11 mouse cellular contexts compared by ENCODE assay signal in genomic region chr8:82401059-82401458, GRCm38 (mm10). TPM values are rescaled to one million over a fixed set of nuclear protein-coding genes. Genes with fewer than 3 reads are reported as not detected.
DNase-seq lines count a peak whose midpoint lies in the region; ATAC-seq and TF ChIP-seq lines count a peak whose summit lies in the region.
"Had no signal": no experiment of that assay in that cellular context is flagged by ENCODE, and none has a peak within 500 bp of the region (broad histone marks: within the 10 kb centered on the region; RNA-seq: fewer than 3 reads in every experiment).

No protein-coding gene starts in this region.

- ATAC-seq in lung, embryonic 15.5 days (ENCODE audit: borderline replicate concordance, extremely low read depth, low FRiP score, low TSS enrichment) = no peak
- ATAC-seq in intestine, embryonic 15.5 days = no peak
- no peak for ATAC-seq in stomach, embryonic 15.5 days (ENCODE audit: insufficient read depth, low FRiP score, low read depth)

- no peaks in the 10 kb centered on the region for H3K9me3 ChIP-seq in lung, embryonic 15.5 days
- no peaks in the 10 kb centered on the region for H3K9me3 ChIP-seq in intestine, embryonic 15.5 days
- no peaks in the 10 kb centered on the region for H3K9me3 ChIP-seq in stomach, embryonic 15.5 days

- TF ChIP-seq CTCF in heart, adult 2 months (IDR thresholded peaks at IDR 0.05) = no peak

- H3K79me2 ChIP-seq in heart, adult 2 months (replicated peaks; ENCODE audit: control insufficient read depth, insufficient read depth, low read length) = peaks cover 8% of the 10 kb centered on the region

- H3K4me2 ChIP-seq in lung, embryonic 15.5 days = peak overlapping the region; percentile 72
- H3K4me2 ChIP-seq in intestine, embryonic 15.5 days (replicated peaks) = peak overlapping the region; percentile 85
- H3K4me2 ChIP-seq in stomach, embryonic 15.5 days = peak overlapping the region; percentile 16; the same call in 1 of the 2 replicates

- H3K27me3 ChIP-seq in heart, adult 2 months (ENCODE audit: control insufficient read depth, insufficient read depth, low read length) = no peaks in the 10 kb centered on the region
- H3K27me3 ChIP-seq in lung, embryonic 15.5 days = no peaks in the 10 kb centered on the region
- no peaks in the 10 kb centered on the region for H3K27me3 ChIP-seq in intestine, embryonic 15.5 days (replicated peaks)
- H3K27me3 ChIP-seq in stomach, embryonic 15.5 days (replicated peaks) = no peaks in the 10 kb centered on the region

- H3K36me3 ChIP-seq in heart, adult 2 months (ENCODE audit: control insufficient read depth, insufficient read depth, low read length) = peaks cover 18% of the 10 kb centered on the region
- H3K36me3 ChIP-seq in lung, embryonic 15.5 days = no peaks in the 10 kb centered on the region
- H3K36me3 ChIP-seq in intestine, embryonic 15.5 days = no peaks in the 10 kb centered on the region
- no peaks in the 10 kb centered on the region for H3K36me3 ChIP-seq in stomach, embryonic 15.5 days

- peaks cover 16% of the 10 kb centered on the region for H3K4me1 ChIP-seq in heart, adult 2 months (ENCODE audit: control insufficient read depth, insufficient read depth, low read length)
- H3K4me1 ChIP-seq in lung, embryonic 15.5 days = peaks cover 16% of the 10 kb centered on the region
- H3K4me1 ChIP-seq in intestine, embryonic 15.5 days (replicated peaks) = peaks cover 11% of the 10 kb centered on the region; the same call in 1 of the 2 replicates
- H3K4me1 ChIP-seq in stomach, embryonic 15.5 days = peaks cover 8% of the 10 kb centered on the region; the same call in 1 of the 2 replicates

- 21% methylated on average over 2 of the region's 2 CpGs for WGBS in heart, adult 2 months
- 26% methylated on average over 2 of the region's 2 CpGs for WGBS in lung, embryonic 15.5 days
- 29% methylated on average over 2 of the region's 2 CpGs for WGBS in intestine, embryonic 15.5 days
- 29% methylated on average over 2 of the region's 2 CpGs for WGBS in stomach, embryonic 15.5 days

- peak overlapping the region; percentile 89 for H3K4me3 ChIP-seq in heart, adult 2 months
- H3K4me3 ChIP-seq in lung, embryonic 15.5 days = peak overlapping the region; percentile 56
- no peak overlapping the region for H3K4me3 ChIP-seq in intestine, embryonic 15.5 days (replicated peaks)
- H3K4me3 ChIP-seq in stomach, embryonic 15.5 days (replicated peaks) = peak overlapping the region; percentile 16; the same call in 1 of the 2 replicates

- DNase-seq in heart, adult 2 months = peak in 1 of 2 experiments; percentile 13
- DNase-seq in heart, adult 8-10 months (ENCODE audit: low spot score) = no peak
- no peak for DNase-seq in lung, adult 18-20 months
- no peak for DNase-seq in cerebellum, adult 18-20 months
- no peak for DNase-seq in cerebellum, adult 11-12 months
- DNase-seq: adrenal gland, postnatal 25 days; B cell, adult 2 months; layer of hippocampus, adult 9-11 months had no signal

- no peak for TF ChIP-seq POLR2A in heart, adult 2 months (IDR thresholded peaks at IDR 0.05; ENCODE audit: insufficient read depth, low read depth, low read length)

- no peak for TF ChIP-seq EP300 in heart, adult 2 months (IDR thresholded peaks at IDR 0.05; ENCODE audit: insufficient read depth, low read depth, low read length)

- H3K27ac ChIP-seq in heart, adult 2 months = peak overlapping the region; percentile 90
- H3K27ac ChIP-seq in lung, embryonic 15.5 days = no peak overlapping the region
- no peak overlapping the region for H3K27ac ChIP-seq in intestine, embryonic 15.5 days
- H3K27ac ChIP-seq in stomach, embryonic 15.5 days = no peak overlapping the region

- H3K9ac ChIP-seq in heart, adult 2 months (ENCODE audit: low read depth, low read length) = peak overlapping the region; percentile 78
- H3K9ac ChIP-seq in lung, embryonic 15.5 days = no peak overlapping the region
- no peak overlapping the region for H3K9ac ChIP-seq in intestine, embryonic 15.5 days
- no peak overlapping the region for H3K9ac ChIP-seq in stomach, embryonic 15.5 days

- intact Hi-C loops in heart, adult 2 months (cut with DNase I) = loop anchor here (5.0 kb wide), 1 partner anchor 296 kb away; no protein-coding TSS in a partner anchor

RNA-seq across cellular contexts. Expression of gene Il15, which starts 2.0 kb away (rescaled TPM):
- 10 to 100 TPM; 34.3 to 43.6 TPM for total RNA-seq in heart, adult 2 months (2021)
- polyA plus RNA-seq in heart, adult 2 months (2012; rRNA removed) = 28.2 and 29.5 TPM in 2 replicates
- total RNA-seq in heart, adult 8-10 months (2022) = 10 to 100 TPM; 42.2 to 51.6 (median 48.0) TPM
- 11.7 and 12.5 TPM in 2 replicates for polyA plus RNA-seq in lung, embryonic 15.5 days (2015; fragmentation: Nextera tagmentation; extraction: Ambion mirVana)
- 10.2 and 10.5 TPM in 2 replicates for polyA plus RNA-seq in intestine, embryonic 15.5 days (2015; fragmentation: Nextera tagmentation; extraction: Ambion mirVana)
- polyA plus RNA-seq in stomach, embryonic 15.5 days (2015; fragmentation: Nextera tagmentation; extraction: Ambion mirVana) = 5.7 and 6.3 TPM in 2 replicates

Comparison
In these comparisons a context has a peak if more than half of its experiments do, and no peak if none do; other contexts are left out.
1. H3K4me2 ChIP-seq: peak in every context shown above with its lines; median percentile 85 in intestine, embryonic 15.5 days; 72 in lung, embryonic 15.5 days; 16 in stomach, embryonic 15.5 days.